Mouse (Mus musculus): ENCODE data around the gene Vps36.

DNA sequence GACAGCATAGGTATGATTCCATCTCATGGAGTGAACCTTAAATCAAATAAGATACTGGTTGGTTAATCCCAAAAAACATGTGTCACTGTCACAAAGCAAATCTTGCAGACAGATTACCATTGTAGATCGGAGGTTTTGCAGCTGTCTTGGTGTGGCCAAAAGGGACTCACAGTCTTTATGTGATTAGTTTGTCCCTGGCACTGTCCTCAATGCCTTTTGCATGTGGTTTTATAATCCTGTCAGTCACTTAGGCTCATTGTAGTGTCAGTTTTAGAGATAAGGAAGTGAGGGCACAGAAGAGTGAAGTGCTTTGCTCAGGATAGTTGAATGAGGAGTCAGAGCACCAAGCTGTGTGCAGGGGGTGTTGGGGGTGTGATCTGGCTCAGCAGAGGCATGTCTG is 53.1 kb downstream of the Vps36 start:
- TF ChIP-seq EP300 (IDR thresholded peaks at IDR 0.05; ENCODE audit: insufficient read depth, low read depth, low read length) (no peak), POLR2A (IDR thresholded peaks at IDR 0.05; ENCODE audit: insufficient read depth, low read length) (no peak), CTCF (IDR thresholded peaks at IDR 0.05; ENCODE audit: low read depth, low read length) (no peak)

Data from ES-Bruce4 (cell line).